ENCODE assay signal across 8 mouse cellular contexts in the genomic region with DNA sequence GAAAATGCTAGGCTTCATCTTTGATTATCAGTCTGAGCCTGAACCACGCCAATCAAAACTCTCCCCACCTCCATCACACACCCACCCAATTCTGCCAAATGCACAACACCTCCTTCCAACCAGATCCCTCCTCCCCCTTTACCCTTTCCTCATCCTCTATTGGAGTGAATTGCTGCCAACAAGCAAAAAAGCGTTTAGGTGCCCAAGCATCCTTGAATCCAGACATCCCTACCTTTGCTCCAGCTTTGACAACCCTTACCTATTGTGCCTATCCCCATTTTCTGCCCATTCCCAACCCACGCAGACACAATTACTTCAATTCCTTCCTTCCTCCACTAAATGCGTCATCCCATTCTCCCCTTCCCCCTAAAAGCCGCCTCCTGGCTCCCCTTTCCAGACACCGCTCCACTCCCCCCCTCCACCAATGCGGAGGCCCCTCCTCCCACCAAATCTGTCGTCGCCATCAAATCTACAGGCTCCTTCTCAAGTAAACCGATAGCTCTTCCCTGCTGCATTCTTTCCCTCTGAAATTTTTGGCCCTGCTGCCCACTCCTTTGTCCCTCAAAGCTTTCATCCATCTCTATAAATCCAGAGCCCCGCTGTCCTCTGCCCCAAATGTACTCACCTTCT. TPM values are rescaled to one million over a fixed set of nuclear protein-coding genes. Genes with fewer than 3 reads are reported as not detected.
DNase-seq lines count a peak whose midpoint lies in the region; ATAC-seq and TF ChIP-seq lines count a peak whose summit lies in the region.

No protein-coding gene starts in this region.

- TF ChIP-seq POLR2A in ES-Bruce4 (IDR thresholded peaks at IDR 0.05; ENCODE audit: insufficient read depth, low read length) = no peak

- no peak for TF ChIP-seq CTCF in ES-Bruce4 (IDR thresholded peaks at IDR 0.05; ENCODE audit: low read depth, low read length)

- peak overlapping the region; percentile 95 for H3K4me3 ChIP-seq in ES-Bruce4 (ENCODE audit: low read depth, low read length)
- peak overlapping the region; percentile 92 for H3K4me3 ChIP-seq in embryonic facial prominence, embryonic 15.5 days (replicated peaks)
- H3K4me3 ChIP-seq in hindbrain, embryonic 15.5 days = peak overlapping the region; percentile 96
- peak overlapping the region; percentile 98 for H3K4me3 ChIP-seq in liver, embryonic 11.5 days (ENCODE audit: low read depth, low read length)
- H3K4me3 ChIP-seq in neural tube, embryonic 13.5 days = peak overlapping the region; percentile 87

- no peaks in the 10 kb centered on the region for H3K4me1 ChIP-seq in ES-Bruce4 (ENCODE audit: control insufficient read depth, insufficient read depth, low read length)
- peaks cover 45% of the 10 kb centered on the region for H3K4me1 ChIP-seq in embryonic facial prominence, embryonic 15.5 days
- H3K4me1 ChIP-seq in hindbrain, embryonic 15.5 days (replicated peaks) = peaks cover 40% of the 10 kb centered on the region
- peaks cover 39% of the 10 kb centered on the region for H3K4me1 ChIP-seq in liver, embryonic 11.5 days (replicated peaks; ENCODE audit: control insufficient read depth, insufficient read depth, low read length)
- peaks cover 43% of the 10 kb centered on the region for H3K4me1 ChIP-seq in neural tube, embryonic 13.5 days (replicated peaks)

- peak; percentile 64 for DNase-seq in cerebellum, adult 11-12 months
- no peak for DNase-seq in cerebellum, adult 11 months
- DNase-seq in liver, embryonic 11.5 days (ENCODE audit: low spot score) = no peak
- no peak for DNase-seq in gastrocnemius, postnatal 14 days

- H3K9ac ChIP-seq in ES-Bruce4 (ENCODE audit: low read depth, poor library complexity, severe bottlenecking) = peak overlapping the region; percentile 77
- H3K9ac ChIP-seq in embryonic facial prominence, embryonic 15.5 days = peak overlapping the region; percentile 97
- H3K9ac ChIP-seq in hindbrain, embryonic 15.5 days = peak overlapping the region; percentile 95
- H3K9ac ChIP-seq in liver, embryonic 11.5 days (ENCODE audit: low read depth, low read length) = peak overlapping the region; percentile 95
- peak overlapping the region; percentile 98 for H3K9ac ChIP-seq in neural tube, embryonic 13.5 days

- peak overlapping the region; percentile 62 for H3K4me2 ChIP-seq in embryonic facial prominence, embryonic 15.5 days (replicated peaks)
- H3K4me2 ChIP-seq in hindbrain, embryonic 15.5 days = peak overlapping the region; percentile 73
- H3K4me2 ChIP-seq in liver, embryonic 11.5 days = peak overlapping the region; percentile 94
- H3K4me2 ChIP-seq in neural tube, embryonic 13.5 days = peak overlapping the region; percentile 75

- intact Hi-C loops in gastrocnemius, postnatal 14 days (cut with DNase I; ENCODE audit: low total_unique reads) = no loop called here

- TF ChIP-seq EP300 in ES-Bruce4 (IDR thresholded peaks at IDR 0.05; ENCODE audit: insufficient read depth, low read depth, low read length) = no peak

- H3K27me3 ChIP-seq in ES-Bruce4 (ENCODE audit: control insufficient read depth, insufficient read depth, low read length, poor library complexity, severe bottlenecking) = no peaks in the 10 kb centered on the region
- H3K27me3 ChIP-seq in embryonic facial prominence, embryonic 15.5 days = no peaks in the 10 kb centered on the region
- no peaks in the 10 kb centered on the region for H3K27me3 ChIP-seq in hindbrain, embryonic 15.5 days
- H3K27me3 ChIP-seq in liver, embryonic 11.5 days (replicated peaks; ENCODE audit: control insufficient read depth, insufficient read depth, low read length) = no peaks in the 10 kb centered on the region
- no peaks in the 10 kb centered on the region for H3K27me3 ChIP-seq in neural tube, embryonic 13.5 days

- WGBS in embryonic facial prominence, embryonic 15.5 days = 2% methylated on average over 11 of the region's 11 CpGs
- WGBS in hindbrain, embryonic 15.5 days = 1% methylated on average over 11 of the region's 11 CpGs
- 9% methylated on average over 11 of the region's 11 CpGs for WGBS in liver, embryonic 11.5 days
- 5% methylated on average over 11 of the region's 11 CpGs for WGBS in neural tube, embryonic 13.5 days

- no peaks in the 10 kb centered on the region for H3K9me3 ChIP-seq in ES-Bruce4 (replicated peaks; ENCODE audit: control insufficient read depth, insufficient read depth, low read length, poor library complexity, severe bottlenecking)
- no peaks in the 10 kb centered on the region for H3K9me3 ChIP-seq in embryonic facial prominence, embryonic 15.5 days (replicated peaks)
- no peaks in the 10 kb centered on the region for H3K9me3 ChIP-seq in hindbrain, embryonic 15.5 days
- no peaks in the 10 kb centered on the region for H3K9me3 ChIP-seq in liver, embryonic 11.5 days (ENCODE audit: control insufficient read depth, low read length)
- no peaks in the 10 kb centered on the region for H3K9me3 ChIP-seq in neural tube, embryonic 13.5 days

- no peak overlapping the region for H3K27ac ChIP-seq in ES-Bruce4 (ENCODE audit: insufficient read depth, low read length)
- H3K27ac ChIP-seq in embryonic facial prominence, embryonic 15.5 days (replicated peaks) = peak overlapping the region; percentile 91
- peak overlapping the region; percentile 95 for H3K27ac ChIP-seq in hindbrain, embryonic 15.5 days (replicated peaks)
- H3K27ac ChIP-seq in liver, embryonic 11.5 days (ENCODE audit: low read depth, low read length) = peak overlapping the region; percentile 66; the same call in 1 of the 2 replicates
- H3K27ac ChIP-seq in neural tube, embryonic 13.5 days (replicated peaks) = peak overlapping the region; percentile 93

- H3K36me3 ChIP-seq in ES-Bruce4 (ENCODE audit: control insufficient read depth, insufficient read depth, low read length, poor library complexity, severe bottlenecking) = 0 out of 2 replicates have a peak, but pooled peaks cover 2% of the 10 kb centered on the region
- peaks cover 15% of the 10 kb centered on the region; the same call in 1 of the 2 replicates for H3K36me3 ChIP-seq in embryonic facial prominence, embryonic 15.5 days
- H3K36me3 ChIP-seq in hindbrain, embryonic 15.5 days = peaks cover 6% of the 10 kb centered on the region; the same call in 1 of the 2 replicates
- peaks cover 4% of the 10 kb centered on the region; the same call in 1 of the 2 replicates for H3K36me3 ChIP-seq in liver, embryonic 11.5 days (ENCODE audit: control insufficient read depth, insufficient read depth, low read length)
- H3K36me3 ChIP-seq in neural tube, embryonic 13.5 days = peaks cover 28% of the 10 kb centered on the region

- ATAC-seq in embryonic facial prominence, embryonic 15.5 days (ENCODE audit: insufficient number of reproducible peaks, low FRiP score, low TSS enrichment, low read depth) = no peak
- ATAC-seq in hindbrain, embryonic 15.5 days (ENCODE audit: low FRiP score, low read depth) = peak; percentile 16; the same call in 1 of the 2 replicates
- no peak for ATAC-seq in liver, embryonic 11.5 days (replicated peaks; ENCODE audit: low FRiP score)
- peak; percentile 7; the same call in 1 of the 2 replicates for ATAC-seq in neural tube, embryonic 13.5 days (ENCODE audit: low read depth)

RNA-seq across cellular contexts. Expression of a gene that starts 1.1 kb away (rescaled TPM):
- 129 and 134 TPM in 2 replicates for polyA plus RNA-seq in ES-Bruce4 (2011; ENCODE audit: insufficient read depth, insufficient read length, low read depth, missing spikeins)
- 337 and 355 TPM in 2 replicates for polyA plus RNA-seq in embryonic facial prominence, embryonic 15.5 days (2015; fragmentation: Nextera tagmentation; extraction: Ambion mirVana)
- polyA plus RNA-seq in hindbrain, embryonic 15.5 days (2015; fragmentation: Nextera tagmentation; extraction: Ambion mirVana) = 476 and 492 TPM in 2 replicates
- polyA plus RNA-seq in liver, embryonic 11.5 days (2014; fragmentation: Nextera tagmentation; extraction: Ambion mirVana) = 147 and 149 TPM in 2 replicates
- 467 and 490 TPM in 2 replicates for polyA plus RNA-seq in neural tube, embryonic 13.5 days (2015; fragmentation: Nextera tagmentation; extraction: Ambion mirVana)
- total RNA-seq in gastrocnemius, postnatal 14 days (2021) = 100 to 1,000 TPM; 141 to 160 TPM

RNA-seq across cellular contexts. Expression of a gene that starts 14.1 kb away (rescaled TPM):
- polyA plus RNA-seq in ES-Bruce4 (2011; ENCODE audit: insufficient read depth, insufficient read length, low read depth, missing spikeins) = 4.6 and 5.1 TPM in 2 replicates
- 14.5 and 15.3 TPM in 2 replicates for polyA plus RNA-seq in embryonic facial prominence, embryonic 15.5 days (2015; fragmentation: Nextera tagmentation; extraction: Ambion mirVana)
- 6.5 and 8.3 TPM in 2 replicates for polyA plus RNA-seq in hindbrain, embryonic 15.5 days (2015; fragmentation: Nextera tagmentation; extraction: Ambion mirVana)
- 6.0 and 6.7 TPM in 2 replicates for polyA plus RNA-seq in liver, embryonic 11.5 days (2014; fragmentation: Nextera tagmentation; extraction: Ambion mirVana)
- polyA plus RNA-seq in neural tube, embryonic 13.5 days (2015; fragmentation: Nextera tagmentation; extraction: Ambion mirVana) = 3.7 and 4.2 TPM in 2 replicates
- 1 to 10 TPM; 1.6 to 1.8 TPM for total RNA-seq in gastrocnemius, postnatal 14 days (2021)

RNA-seq across cellular contexts. Expression of a gene that starts 29.1 kb away (rescaled TPM):
- 0.39 TPM in 1 of 2 replicates, not detected in the other for polyA plus RNA-seq in ES-Bruce4 (2011; ENCODE audit: insufficient read depth, insufficient read length, low read depth, missing spikeins)
- polyA plus RNA-seq in embryonic facial prominence, embryonic 15.5 days (2015; fragmentation: Nextera tagmentation; extraction: Ambion mirVana) = 2.7 and 2.8 TPM in 2 replicates
- polyA plus RNA-seq in hindbrain, embryonic 15.5 days (2015; fragmentation: Nextera tagmentation; extraction: Ambion mirVana) = 2.1 and 2.3 TPM in 2 replicates
- 0.32 and 0.51 TPM in 2 replicates for polyA plus RNA-seq in liver, embryonic 11.5 days (2014; fragmentation: Nextera tagmentation; extraction: Ambion mirVana)
- polyA plus RNA-seq in neural tube, embryonic 13.5 days (2015; fragmentation: Nextera tagmentation; extraction: Ambion mirVana) = 1.5 and 1.8 TPM in 2 replicates
- total RNA-seq in gastrocnemius, postnatal 14 days (2021) = 10 to 100 TPM; 25.4 to 37.9 TPM

Comparison
In these comparisons a context has a peak if more than half of its experiments do, and no peak if none do; other contexts are left out.
1. ATAC-seq: peak in hindbrain, embryonic 15.5 days (single experiment) and neural tube, embryonic 13.5 days (single experiment); none in embryonic facial prominence, embryonic 15.5 days (single experiment) and liver, embryonic 11.5 days (single experiment).
2. Peak in every context shown above with its lines, with median percentiles within 50 percentile points of each other: H3K4me3 ChIP-seq, H3K9ac ChIP-seq and H3K4me2 ChIP-seq.